Mouse (Mus musculus) CD8-positive naive resting alpha-beta T cell, adult 2 months (primary cell): ENCODE measurements around the gene Cgrrf1.

ENCODE experiments used
- DNase-seq, 2 experiments: peaks; one replicate each; pipeline ENCODE4 v3.0.0; 2022; ENCODE audit warnings: low read depth in 2 of 2, low spot score in 2 of 2

Cgrrf1 gene

GRCm38 (mm10) chr14:46821873-46822716, 9.8 kb upstream of the Cgrrf1 start, which contains the start of gene Gmfb:
Gmfb (minus strand) TSS chr14:46822242.
- DNase-seq, result peak; percentile 93 to 94

GRCm38 (mm10) chr14:46823996-46824395, 7.9 kb upstream of the Cgrrf1 start:
- no peak for DNase-seq

- DNase-seq, result no peak
Measured at GRCm38 (mm10) chr14:46827430-46827829, 4.5 kb upstream of the Cgrrf1 start.

GRCm38 (mm10) chr14:46831295-46831694, 630 bp upstream of the Cgrrf1 start:
- DNase-seq, result no peak

- no peak for DNase-seq
Measured at GRCm38 (mm10) chr14:46832354-46833272, 688 bp downstream of the Cgrrf1 start.

GRCm38 (mm10) chr14:46839326-46839725, 7.4 kb downstream of the Cgrrf1 start:
- no peak for DNase-seq

- DNase-seq, result no peak
Measured at GRCm38 (mm10) chr14:46845706-46846105, 13.8 kb downstream of the Cgrrf1 start.

- DNase-seq, result no peak
Measured at GRCm38 (mm10) chr14:46848063-46848590, 16.2 kb downstream of the Cgrrf1 start.

GRCm38 (mm10) chr14:46848736-46849135, 16.8 kb downstream of the Cgrrf1 start:
- no peak for DNase-seq

GRCm38 (mm10) chr14:46849769-46850168, 17.8 kb downstream of the Cgrrf1 start:
- no peak for DNase-seq

GRCm38 (mm10) chr14:46853677-46854076, 21.8 kb downstream of the Cgrrf1 start:
- DNase-seq, result no peak

GRCm38 (mm10) chr14:46862922-46863321, 31.0 kb downstream of the Cgrrf1 start:
- no peak for DNase-seq

- peak; percentile 18 to 25 for DNase-seq
Measured at GRCm38 (mm10) chr14:46880935-46881334, 49.0 kb downstream of the Cgrrf1 start.

GRCm38 (mm10) chr14:46881581-46882430, 49.9 kb downstream of the Cgrrf1 start:
- no peak for DNase-seq

- DNase-seq, result no peak
Measured at GRCm38 (mm10) chr14:46882431-46883067, 50.6 kb downstream of the Cgrrf1 start, which contains the start of gene Samd4. Samd4 (plus strand) TSS chr14:46882854.

GRCm38 (mm10) chr14:46883068-46883870, 51.3 kb downstream of the Cgrrf1 start:
- peak in 1 of 2 experiments; percentile 1 for DNase-seq

GRCm38 (mm10) chr14:46883871-46884441, 52.0 kb downstream of the Cgrrf1 start:
- DNase-seq, result peak in 1 of 2 experiments; percentile 5

- peak; percentile 3 to 18 for DNase-seq
Measured at GRCm38 (mm10) chr14:46884701-46885428, 52.9 kb downstream of the Cgrrf1 start.
